Mouse (Mus musculus): ENCODE data around the gene Cdk14.

The Cdk14 gene

GRCm38 (mm10) chr5:4805228-4805627 is 614.9 kb downstream of the Cdk14 start:
- DNase-seq (ENCODE audit: low read depth, low spot score): no peak

GRCm38 (mm10) chr5:4803708-4804107 is 616.4 kb downstream of the Cdk14 start:
- DNase-seq (ENCODE audit: low read depth, low spot score): no peak

- no peak for DNase-seq (ENCODE audit: low read depth, low spot score)
Measured at GRCm38 (mm10) chr5:4801971-4802370, 618.1 kb downstream of the Cdk14 start.

GRCm38 (mm10) chr5:4801096-4801850 is 618.8 kb downstream of the Cdk14 start:
- no peak for DNase-seq (ENCODE audit: low read depth, low spot score)

GRCm38 (mm10) chr5:4791219-4791618 is 628.9 kb downstream of the Cdk14 start:
- no peak for DNase-seq (ENCODE audit: low read depth, low spot score)

GRCm38 (mm10) chr5:4790265-4790664 is 629.8 kb downstream of the Cdk14 start:
- DNase-seq (ENCODE audit: low read depth, low spot score): no peak

GRCm38 (mm10) chr5:4788484-4788883 is 631.6 kb downstream of the Cdk14 start:
- DNase-seq (ENCODE audit: low read depth, low spot score): no peak

GRCm38 (mm10) chr5:4786816-4787215 is 633.3 kb downstream of the Cdk14 start:
- no peak for DNase-seq (ENCODE audit: low read depth, low spot score)

- no peak for DNase-seq (ENCODE audit: low read depth, low spot score)
Measured at GRCm38 (mm10) chr5:4778274-4778673, 641.8 kb downstream of the Cdk14 start.

GRCm38 (mm10) chr5:4776495-4776894 is 643.6 kb downstream of the Cdk14 start:
- DNase-seq (ENCODE audit: low read depth, low spot score): no peak

GRCm38 (mm10) chr5:4773090-4773772 is 646.9 kb downstream of the Cdk14 start:
- DNase-seq (ENCODE audit: low read depth, low spot score): no peak

- no peak for DNase-seq (ENCODE audit: low read depth, low spot score)
Measured at GRCm38 (mm10) chr5:4770609-4771008, 649.5 kb downstream of the Cdk14 start.

- DNase-seq (ENCODE audit: low read depth, low spot score): no peak
Measured at GRCm38 (mm10) chr5:4767896-4768295, 652.2 kb downstream of the Cdk14 start.

- no peak for DNase-seq (ENCODE audit: low read depth, low spot score)
Measured at GRCm38 (mm10) chr5:4766719-4767118, 653.4 kb downstream of the Cdk14 start.

GRCm38 (mm10) chr5:4761891-4762290 is 658.2 kb downstream of the Cdk14 start:
- no peak for DNase-seq (ENCODE audit: low read depth, low spot score)

GRCm38 (mm10) chr5:4758331-4759080 is 661.6 kb downstream of the Cdk14 start:
- DNase-seq (ENCODE audit: low read depth, low spot score): no peak

GRCm38 (mm10) chr5:4757902-4758301 is 662.2 kb downstream of the Cdk14 start, which contains the start of gene Fzd1:
TSS of gene Fzd1 (minus strand) at chr5:4758035.
- peak; percentile 86 for DNase-seq (ENCODE audit: low read depth, low spot score)

- no peak for DNase-seq (ENCODE audit: low read depth, low spot score)
Measured at GRCm38 (mm10) chr5:4756871-4757711, 663.0 kb downstream of the Cdk14 start.

- no peak for DNase-seq (ENCODE audit: low read depth, low spot score)
Measured at GRCm38 (mm10) chr5:4756001-4756681, 664.0 kb downstream of the Cdk14 start.

GRCm38 (mm10) chr5:4755326-4755725 is 664.8 kb downstream of the Cdk14 start:
- DNase-seq (ENCODE audit: low read depth, low spot score): no peak
